12 mouse cellular contexts compared by ENCODE assay signal in the genomic region with DNA sequence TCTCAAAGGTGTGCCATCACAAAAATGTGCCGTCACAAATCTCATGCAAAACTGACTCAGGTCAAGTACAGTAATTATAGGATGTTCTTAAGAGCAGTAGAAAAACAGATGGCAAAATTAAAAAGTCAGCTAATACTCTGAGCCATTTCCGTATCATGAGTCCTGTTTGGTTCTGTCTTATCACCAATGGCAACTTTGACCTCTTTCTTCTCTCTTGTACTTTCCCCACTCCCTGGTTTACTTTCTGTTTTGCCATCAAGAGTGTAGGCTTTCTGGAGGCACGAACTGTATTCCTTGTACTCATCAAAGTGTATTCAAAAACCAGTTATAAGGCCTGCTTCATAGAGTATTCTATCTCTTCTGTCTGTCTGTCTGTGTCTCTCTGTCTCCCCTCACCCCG.
"Had no signal": no experiment of that assay in that cellular context is flagged by ENCODE, and none has a peak within 500 bp of the region (broad histone marks: within the 10 kb centered on the region; RNA-seq: fewer than 3 reads in every experiment).

No protein-coding gene starts in this region.

- H3K4me2 ChIP-seq: lung, embryonic 15.5 days; midbrain, embryonic 12.5 days; neural tube, embryonic 12.5 days had no signal

- H3K4me1 ChIP-seq: lung, embryonic 15.5 days; midbrain, embryonic 12.5 days; neural tube, embryonic 12.5 days had no signal

- H3K27ac ChIP-seq: lung, embryonic 15.5 days; macrophage; midbrain, embryonic 12.5 days; neural tube, embryonic 12.5 days had no signal

- H3K36me3 ChIP-seq: lung, embryonic 15.5 days; midbrain, embryonic 12.5 days; neural tube, embryonic 12.5 days had no signal

- H3K9ac ChIP-seq: lung, embryonic 15.5 days; midbrain, embryonic 12.5 days; neural tube, embryonic 12.5 days had no signal

- H3K9me3 ChIP-seq: lung, embryonic 15.5 days; megakaryocyte, embryonic 14.5 days; midbrain, embryonic 12.5 days; neural tube, embryonic 12.5 days had no signal

- H3K4me3 ChIP-seq: lung, embryonic 15.5 days; megakaryocyte, embryonic 14.5 days; midbrain, embryonic 12.5 days; neural tube, embryonic 12.5 days had no signal

- H3K27me3 ChIP-seq: lung, embryonic 15.5 days; midbrain, embryonic 12.5 days; neural tube, embryonic 12.5 days had no signal

- DNase-seq: lung, adult 2 months; midbrain, embryonic 14.5 days; right cerebral cortex, postnatal 14 days; spleen, adult 18-20 months; thymus, adult 18-20 months; thymus, postnatal 14 days; thymus, postnatal 36 days had no signal
